Mouse (Mus musculus): ENCODE data around the gene Apobec2. TPM values are rescaled to one million over a fixed set of nuclear protein-coding genes. Genes with fewer than 3 reads are reported as not detected.
A peak's percentile ranks its signal among the peaks of the same experiment; 100 is the strongest.

Apobec2 gene
- polyA plus RNA-seq, 1 experiment from 2014 or later, result 2.1 TPM

DNA sequence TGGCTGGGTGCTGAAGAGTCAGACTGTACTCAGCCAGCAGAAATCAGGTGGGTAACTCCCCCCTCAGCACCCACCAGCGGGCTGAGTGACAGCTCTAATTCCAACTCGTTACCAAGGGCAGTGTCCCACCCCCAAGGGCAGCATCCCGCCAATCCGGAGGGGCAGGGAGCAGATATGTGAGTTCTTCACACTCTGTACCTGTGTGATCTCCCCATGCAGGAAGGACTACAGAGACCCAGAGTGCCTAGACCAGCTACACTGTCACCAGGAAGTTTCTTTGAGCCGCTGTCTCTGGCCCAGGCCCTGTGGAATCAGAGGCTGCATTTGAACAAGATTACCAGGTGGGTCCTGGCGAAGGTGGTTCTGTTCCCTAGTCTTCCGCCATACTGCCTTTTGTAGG, 21.5 kb upstream of the Apobec2 start:
- H3K4me2 ChIP-seq (replicated peaks), result no peak overlapping the region
- WGBS, result 53% methylated on average over 7 of the region's 7 CpGs
- H3K9ac ChIP-seq, result no peak overlapping the region
- H3K27ac ChIP-seq, result no peak overlapping the region
- H3K36me3 ChIP-seq, result no peaks in the 10 kb centered on the region
- H3K27me3 ChIP-seq, result no peaks in the 10 kb centered on the region
- H3K4me3 ChIP-seq, result no peak overlapping the region
- peaks cover 4% of the 10 kb centered on the region; the same call in 1 of the 2 replicates for H3K4me1 ChIP-seq
- H3K9me3 ChIP-seq (replicated peaks), result no peaks in the 10 kb centered on the region
- no peak for ATAC-seq (ENCODE audit: low FRiP score)

DNA sequence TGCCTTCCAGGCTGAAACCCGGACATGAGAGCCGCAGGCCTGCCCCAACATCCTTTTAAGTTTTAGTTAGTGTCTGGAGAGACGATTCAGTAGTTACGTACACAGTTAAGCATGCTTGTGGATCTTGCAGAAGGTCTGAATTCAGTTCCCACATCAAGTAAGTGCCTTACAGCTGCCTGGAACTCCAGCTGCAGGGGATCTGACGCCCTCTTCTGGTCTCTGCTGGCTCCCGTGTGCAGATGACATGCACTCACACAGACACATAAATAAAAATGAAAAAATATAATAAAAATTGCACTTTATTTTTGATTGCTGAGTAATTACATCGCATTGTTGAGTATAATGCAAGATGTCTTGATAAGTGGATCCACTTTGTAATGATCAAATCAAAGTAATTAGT, 20.8 kb upstream of the Apobec2 start:
- H3K9me3 ChIP-seq (replicated peaks), result no peaks in the 10 kb centered on the region
- no peak for ATAC-seq (ENCODE audit: low FRiP score)
- H3K36me3 ChIP-seq, result no peaks in the 10 kb centered on the region
- H3K4me1 ChIP-seq, result peaks cover 4% of the 10 kb centered on the region; the same call in 1 of the 2 replicates
- WGBS, result 80% methylated on average over 7 of the region's 7 CpGs
- H3K27me3 ChIP-seq, result no peaks in the 10 kb centered on the region
- no peak overlapping the region for H3K27ac ChIP-seq
- H3K4me3 ChIP-seq, result no peak overlapping the region
- H3K9ac ChIP-seq, result no peak overlapping the region
- H3K4me2 ChIP-seq (replicated peaks), result no peak overlapping the region

GRCm38 (mm10) chr17:48451753-48452444, 19.2 kb upstream of the Apobec2 start:
- no peak overlapping the region for H3K4me2 ChIP-seq (replicated peaks)
- ATAC-seq (ENCODE audit: low FRiP score), result no peak
- no peaks in the 10 kb centered on the region for H3K27me3 ChIP-seq
- H3K27ac ChIP-seq, result no peak overlapping the region
- no peaks in the 10 kb centered on the region for H3K36me3 ChIP-seq
- no peak overlapping the region for H3K4me3 ChIP-seq
- H3K9ac ChIP-seq, result no peak overlapping the region
- WGBS, result 63% methylated on average over 9 of the region's 9 CpGs
- no peaks in the 10 kb centered on the region for H3K9me3 ChIP-seq (replicated peaks)
- peaks cover 4% of the 10 kb centered on the region; the same call in 1 of the 2 replicates for H3K4me1 ChIP-seq

DNA sequence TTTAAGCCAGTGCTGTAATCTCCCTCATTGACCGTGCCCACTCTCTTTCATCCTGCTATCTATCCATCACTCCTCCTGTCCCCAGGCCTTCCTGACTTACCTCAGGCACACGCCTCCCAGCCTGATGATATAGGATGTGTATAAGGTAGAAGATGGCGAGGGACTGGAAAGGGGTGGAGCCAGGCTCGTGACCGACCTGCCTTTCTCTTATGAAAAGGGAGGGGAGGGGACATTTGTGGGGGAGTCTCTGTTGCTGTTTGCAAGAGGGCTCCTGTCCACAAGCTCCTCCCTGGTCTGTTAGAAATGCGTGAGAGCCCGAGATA, 18.6 kb upstream of the Apobec2 start, which contains the start of gene Tspo2:
Gene Tspo2 (minus strand): TSS at position 170 of the 323 bp plus-strand sequence.
- H3K27me3 ChIP-seq, result no peaks in the 10 kb centered on the region
- 0 out of 2 replicates have a peak, but pooled peaks have one; percentile 38 for ATAC-seq (ENCODE audit: low FRiP score)
- H3K4me1 ChIP-seq, result peaks cover 4% of the 10 kb centered on the region; the same call in 1 of the 2 replicates
- no peaks in the 10 kb centered on the region for H3K9me3 ChIP-seq (replicated peaks)
- no peak within 1 kb of the TSS for H3K4me2 ChIP-seq (replicated peaks)
- 71% methylated on average over 7 of the region's 7 CpGs for WGBS
- H3K36me3 ChIP-seq, result no peaks in the 10 kb centered on the region
- no peak within 1 kb of the TSS for H3K9ac ChIP-seq
- no peak within 1 kb of the TSS for H3K4me3 ChIP-seq
- H3K27ac ChIP-seq, result no peak within 1 kb of the TSS

- 77% methylated on average over 13 of the region's 13 CpGs for WGBS
- no peak overlapping the region for H3K9ac ChIP-seq
- H3K4me2 ChIP-seq (replicated peaks), result no peak overlapping the region
- no peak overlapping the region for H3K4me3 ChIP-seq
- H3K27ac ChIP-seq, result no peak overlapping the region
- H3K4me1 ChIP-seq, result peaks cover 4% of the 10 kb centered on the region; the same call in 1 of the 2 replicates
- H3K9me3 ChIP-seq (replicated peaks), result no peaks in the 10 kb centered on the region
- H3K36me3 ChIP-seq, result no peaks in the 10 kb centered on the region
- no peaks in the 10 kb centered on the region for H3K27me3 ChIP-seq
- ATAC-seq (ENCODE audit: low FRiP score), result no peak
Measured at GRCm38 (mm10) chr17:48450666-48451352, 18.1 kb upstream of the Apobec2 start.

- no peak for ATAC-seq (ENCODE audit: low FRiP score)
- H3K9ac ChIP-seq, result no peak overlapping the region
- H3K27ac ChIP-seq, result no peak overlapping the region
- H3K27me3 ChIP-seq, result no peaks in the 10 kb centered on the region
- no peaks in the 10 kb centered on the region for H3K9me3 ChIP-seq (replicated peaks)
- no peak overlapping the region for H3K4me3 ChIP-seq
- no peak overlapping the region for H3K4me2 ChIP-seq (replicated peaks)
- WGBS, result 75% methylated on average over 8 of the region's 8 CpGs
- H3K36me3 ChIP-seq, result no peaks in the 10 kb centered on the region
- peaks cover 4% of the 10 kb centered on the region; the same call in 1 of the 2 replicates for H3K4me1 ChIP-seq
Measured at GRCm38 (mm10) chr17:48447675-48448074, 14.9 kb upstream of the Apobec2 start.

- H3K4me3 ChIP-seq, result no peak overlapping the region
- no peak overlapping the region for H3K27ac ChIP-seq
- 52% methylated on average over 16 of the region's 16 CpGs for WGBS
- no peaks in the 10 kb centered on the region for H3K9me3 ChIP-seq (replicated peaks)
- no peaks in the 10 kb centered on the region for H3K36me3 ChIP-seq
- H3K9ac ChIP-seq, result no peak overlapping the region
- H3K4me2 ChIP-seq (replicated peaks), result no peak overlapping the region
- no peaks in the 10 kb centered on the region for H3K27me3 ChIP-seq
- H3K4me1 ChIP-seq, result no peaks in the 10 kb centered on the region
- ATAC-seq (ENCODE audit: low FRiP score), result 0 out of 2 replicates have a peak, but pooled peaks have one; percentile 7
Measured at GRCm38 (mm10) chr17:48443542-48444145, 10.9 kb upstream of the Apobec2 start.

- Histone ChIP-seq H3K9ac (no peak overlapping the region), H3K4me2 (replicated peaks) (no peak overlapping the region), H3K27ac (no peak overlapping the region), H3K9me3 (replicated peaks) (no peaks in the 10 kb centered on the region), H3K36me3 (no peaks in the 10 kb centered on the region), H3K4me1 (no peaks in the 10 kb centered on the region), H3K4me3 (no peak overlapping the region), H3K27me3 (no peaks in the 10 kb centered on the region)
- ATAC-seq (ENCODE audit: low FRiP score), result 0 out of 2 replicates have a peak, but pooled peaks have one; percentile 41
- WGBS, result 61% methylated on average over 7 of the region's 7 CpGs
Measured at GRCm38 (mm10) chr17:48442745-48443457, 10.2 kb upstream of the Apobec2 start.

DNA sequence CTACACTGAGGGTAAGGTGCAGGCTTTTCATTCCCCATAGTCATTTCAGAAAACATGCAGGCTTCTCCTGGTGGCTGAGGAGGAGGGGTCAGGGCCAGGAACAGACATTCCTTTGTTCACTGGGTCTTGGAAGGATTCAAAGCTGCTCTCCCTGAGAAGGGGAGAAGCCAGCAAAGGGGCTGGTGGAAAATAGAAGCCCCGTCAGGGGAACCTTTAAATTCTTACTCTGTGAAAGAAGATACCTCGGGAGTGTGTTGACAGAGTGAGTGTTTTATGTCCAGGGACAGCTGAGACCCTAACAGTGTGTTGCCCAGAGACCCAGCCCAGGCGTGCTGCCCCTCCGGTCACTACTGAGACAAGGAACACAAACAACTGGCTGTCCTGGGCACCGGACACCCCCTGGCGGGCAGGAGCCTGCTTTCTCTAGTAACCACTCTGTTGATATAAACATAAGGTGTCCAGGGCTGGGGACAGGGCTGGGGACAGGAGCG, 4.7 kb upstream of the Apobec2 start:
- H3K27ac ChIP-seq, result peak overlapping the region; percentile 53
- no peak overlapping the region for H3K9ac ChIP-seq
- WGBS, result 39% methylated on average over 7 of the region's 7 CpGs
- no peak for ATAC-seq (ENCODE audit: low FRiP score)
- no peak overlapping the region for H3K4me3 ChIP-seq
- H3K4me1 ChIP-seq, result peaks cover 12% of the 10 kb centered on the region
- H3K9me3 ChIP-seq (replicated peaks), result no peaks in the 10 kb centered on the region
- no peaks in the 10 kb centered on the region for H3K36me3 ChIP-seq
- H3K27me3 ChIP-seq, result no peaks in the 10 kb centered on the region
- H3K4me2 ChIP-seq (replicated peaks), result no peak overlapping the region

- Histone ChIP-seq H3K4me3 (no peak overlapping the region), H3K27me3 (no peaks in the 10 kb centered on the region), H3K36me3 (no peaks in the 10 kb centered on the region), H3K9ac (no peak overlapping the region), H3K27ac (peak overlapping the region; percentile 36; the same call in 1 of the 2 replicates), H3K9me3 (replicated peaks) (no peaks in the 10 kb centered on the region), H3K4me2 (replicated peaks) (no peak overlapping the region), H3K4me1 (peaks cover 14% of the 10 kb centered on the region)
- no peak for ATAC-seq (ENCODE audit: low FRiP score)
- WGBS, result 74% methylated on average over 1 of the region's 1 CpGs
Measured at GRCm38 (mm10) chr17:48436487-48436886, 3.8 kb upstream of the Apobec2 start.

DNA sequence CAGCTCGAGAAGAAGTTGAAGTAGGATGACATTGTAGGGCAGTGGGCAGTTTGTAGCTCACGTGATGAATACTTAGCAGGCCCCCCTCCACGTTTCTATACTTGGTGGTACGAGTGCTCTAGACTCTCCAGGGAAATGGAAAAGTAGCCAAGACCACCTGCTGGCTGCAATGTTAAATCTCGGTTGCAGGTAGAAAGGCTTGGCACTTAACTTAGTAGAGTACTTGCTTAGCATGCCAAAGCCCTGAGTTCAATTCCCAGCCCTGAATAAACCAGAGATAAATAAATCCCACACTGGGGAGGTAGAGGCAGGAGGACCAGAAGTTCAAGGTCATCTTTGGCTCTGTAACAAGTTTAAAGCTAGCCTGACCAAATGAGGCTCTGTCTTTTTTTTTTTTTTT, 1.7 kb upstream of the Apobec2 start:
- Histone ChIP-seq H3K36me3 (no peaks in the 10 kb centered on the region), H3K9me3 (replicated peaks) (no peaks in the 10 kb centered on the region), H3K4me1 (peaks cover 24% of the 10 kb centered on the region), H3K4me3 (no peak overlapping the region), H3K9ac (no peak overlapping the region), H3K27me3 (no peaks in the 10 kb centered on the region), H3K4me2 (replicated peaks) (no peak overlapping the region), H3K27ac (no peak overlapping the region)
- ATAC-seq (ENCODE audit: low FRiP score), result no peak
- 81% methylated on average over 5 of the region's 5 CpGs for WGBS
